Mouse (Mus musculus) myocyte (in vitro differentiated cells): Measurements from ENCODE around the gene Scrn2.

Source experiments
- E2F4 ChIP-seq: IDR thresholded peaks from one replicate; pipeline ENCODE4 v1.6.1; 2011; ENCODE audit warnings: mild to moderate bottlenecking, control low read depth, moderate library complexity; ENCODE audit not compliant: insufficient read depth
- MAX ChIP-seq: IDR thresholded peaks from one replicate; pipeline ENCODE4 v1.6.1; 2011; ENCODE audit warnings: low read depth, mild to moderate bottlenecking, control low read depth
- MYOG ChIP-seq, 3 experiments: IDR thresholded peaks; one replicate each; pipeline ENCODE4 v1.6.1; 2011; ENCODE audit warnings: control low read depth in 2 of 3, low read depth in 2 of 3, mild to moderate bottlenecking in 2 of 3; ENCODE audit not compliant: insufficient read length in 2 of 3, control insufficient read depth in 1 of 3, insufficient read depth in 1 of 3
- POLR2A ChIP-seq: IDR thresholded peaks from one replicate; pipeline ENCODE4 v1.6.1; 2011; ENCODE audit warnings: low read depth, mild to moderate bottlenecking, control low read depth, moderate library complexity; ENCODE audit not compliant: insufficient read length
- TCF3 ChIP-seq: IDR thresholded peaks from one replicate; pipeline ENCODE4 v1.6.1; 2011; ENCODE audit warnings: low read depth, control low read depth; ENCODE audit not compliant: insufficient read length
- USF1 ChIP-seq: IDR thresholded peaks from one replicate; pipeline ENCODE4 v1.6.1; 2011; ENCODE audit warnings: low read depth, mild to moderate bottlenecking, control low read depth, moderate library complexity

GRCm38 (mm10) chr11:96982859-96983258 is 46.9 kb upstream of the Scrn2 start, which contains the start of gene Sp2:
- no peak for TF ChIP-seq TCF3
- no peak for TF ChIP-seq MAX
- no peak for TF ChIP-seq POLR2A
- no peak for TF ChIP-seq USF1
- TF ChIP-seq MYOG (IDR thresholded peaks at IDR 0.05; ENCODE audit: control insufficient read depth in 1 of 3, insufficient read depth in 1 of 3, insufficient read length in 2 of 3, low read depth in 2 of 3): no peak
- no peak for TF ChIP-seq E2F4
